Mouse (Mus musculus) spleen, adult 2 months (tissue): ENCODE results near the gene Jsrp1.

ENCODE experiments used
- CTCF ChIP-seq: fragments of 200-500 bp; IDR thresholded peaks from 2 replicates; pipeline ENCODE4 v1.5.1; 2011; ENCODE audit warnings: mild to moderate bottlenecking, inconsistent platforms; ENCODE audit not compliant: insufficient read depth, insufficient read length, insufficient replicate concordance; ENCODE audit errors: extremely low read depth
- POLR2A ChIP-seq: fragments of 200-500 bp; IDR thresholded peaks from 2 replicates; pipeline ENCODE4 v1.6.1; 2011; ENCODE audit warnings: low read depth, low read length, inconsistent platforms

- TF ChIP-seq CTCF (no peak), POLR2A (no peak)
Observed at GRCm38 (mm10) chr10:80827063-80827869, 14.0 kb upstream of the Jsrp1 start.
